Mouse (Mus musculus): Measurements from ENCODE around the gene Fam118b.

DNA sequence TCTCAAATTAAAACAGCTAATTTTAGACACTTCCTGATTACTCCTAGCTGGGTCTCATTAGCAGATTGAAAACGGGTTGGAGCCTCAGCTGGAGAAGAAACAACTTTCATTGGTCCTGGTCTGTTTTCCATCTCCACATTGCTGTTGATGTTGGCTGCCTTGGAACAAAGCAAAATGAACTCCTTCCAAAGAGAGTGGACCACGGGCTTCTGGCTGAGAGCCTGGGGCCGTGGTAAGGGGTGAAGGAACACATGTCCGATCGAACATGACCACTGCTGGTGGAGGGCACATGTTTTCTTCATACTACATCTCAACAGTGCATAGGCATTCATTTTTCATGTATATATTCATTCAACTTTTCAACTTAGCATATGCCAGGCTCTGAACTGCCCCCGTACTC, 42.8 kb upstream of the Fam118b start:
- no peak for TF ChIP-seq POLR2A (IDR thresholded peaks at IDR 0.05; ENCODE audit: insufficient read depth, low read depth, low read length)
- no peak for TF ChIP-seq CTCF (IDR thresholded peaks at IDR 0.05)
- TF ChIP-seq EP300 (IDR thresholded peaks at IDR 0.05; ENCODE audit: insufficient read depth, low read depth, low read length) = no peak
